Mouse (Mus musculus) hindbrain, embryonic 16.5 days (tissue): ENCODE data around the gene Luzp1. TPM values are rescaled to one million over a fixed set of nuclear protein-coding genes. Genes with fewer than 3 reads are reported as not detected.
A peak's percentile ranks its signal among the peaks of the same experiment; 100 is the strongest.

Experiments used
- ATAC-seq: fragments of 200-750 bp; cut with Nextera tagmentation; 2 replicates; pipeline ENCODE4 v1.8.0; 2017; ENCODE audit warnings: moderate TSS enrichment, moderate library complexity
- H3K27ac ChIP-seq: fragments of 300-500 bp; sonication (generic); 2 replicates; pipeline ENCODE4 v1.5.1; 2014; ENCODE audit warnings: low read depth, mild to moderate bottlenecking, control low read depth, low read length, moderate library complexity
- H3K27me3 ChIP-seq: fragments of 300-500 bp; sonication (generic); replicated peaks from 2 replicates; pipeline ENCODE4 v1.6.1; 2014; ENCODE audit warnings: low read length; ENCODE audit not compliant: control insufficient read depth, insufficient read depth
- H3K36me3 ChIP-seq: fragments of 300-500 bp; sonication (generic); 2 replicates; pipeline ENCODE4 v1.6.1; 2014; ENCODE audit warnings: mild to moderate bottlenecking, low read length, moderate library complexity, mixed read lengths; ENCODE audit not compliant: control insufficient read depth, insufficient read depth
- H3K4me1 ChIP-seq: fragments of 300-500 bp; sonication (generic); 2 replicates; pipeline ENCODE4 v1.6.1; 2014; ENCODE audit warnings: low read depth, low read length; ENCODE audit not compliant: control insufficient read depth, insufficient read depth
- H3K4me2 ChIP-seq: fragments of 300-500 bp; sonication (generic); 2 replicates; pipeline ENCODE4 v1.6.1; 2014; ENCODE audit warnings: mild to moderate bottlenecking, low read length, control low read depth, moderate library complexity
- H3K4me3 ChIP-seq: fragments of 300-500 bp; sonication (generic); 2 replicates; pipeline ENCODE4 v1.5.1; 2014; ENCODE audit warnings: mild to moderate bottlenecking, low read length, control low read depth, moderate library complexity
- H3K9ac ChIP-seq: fragments of 300-500 bp; sonication (generic); 2 replicates; pipeline ENCODE4 v1.6.1; 2014; ENCODE audit warnings: low read depth, mild to moderate bottlenecking, control low read depth, low read length, moderate library complexity
- H3K9me3 ChIP-seq: fragments of 300-500 bp; sonication (generic); 2 replicates; pipeline ENCODE4 v1.6.1; 2014; ENCODE audit warnings: mild to moderate bottlenecking, low read length, moderate library complexity; ENCODE audit not compliant: control insufficient read depth
- WGBS: fragments of 180-500 bp; shearing (Covaris S2); extraction: QIAGEN DNeasy Blood & Tissue Kit; methylation state at CpG from one replicate; pipeline ENCODE4 v1.1.7; 2014; 5-methylcytosine and 5-hydroxymethylcytosine counted together
- polyA plus RNA-seq: library from polyadenylated mRNA; unstranded; fragments of >200 nt; fragmentation: Nextera tagmentation; extraction: Ambion mirVana; gene quantifications from 2 replicates; pipeline ENCODE4 v1.2.1, GENCODE M21; 2015

Luzp1 gene
- polyA plus RNA-seq, 1 experiment from 2014 or later, result 55.5 TPM

GRCm38 (mm10) chr4:136458276-136458675, 11.3 kb upstream of the Luzp1 start:
- ATAC-seq, result no peak
- Histone ChIP-seq H3K9ac (no peak overlapping the region), H3K4me3 (no peak overlapping the region), H3K27ac (no peak overlapping the region), H3K27me3 (no peaks in the 10 kb centered on the region), H3K36me3 (no peaks in the 10 kb centered on the region), H3K4me1 (peaks cover 3% of the 10 kb centered on the region), H3K4me2 (no peak overlapping the region), H3K9me3 (no peaks in the 10 kb centered on the region)
- WGBS, result 83% methylated on average over 7 of the region's 7 CpGs

GRCm38 (mm10) chr4:136459210-136459609, 10.4 kb upstream of the Luzp1 start:
- no peak overlapping the region for H3K27ac ChIP-seq
- WGBS, result 77% methylated on average over 12 of the region's 12 CpGs
- ATAC-seq, result no peak
- H3K27me3 ChIP-seq, result peaks cover 4% of the 10 kb centered on the region; the same call in 1 of the 2 replicates
- H3K36me3 ChIP-seq, result no peaks in the 10 kb centered on the region
- H3K9me3 ChIP-seq, result no peaks in the 10 kb centered on the region
- no peak overlapping the region for H3K4me3 ChIP-seq
- H3K4me1 ChIP-seq, result peaks cover 10% of the 10 kb centered on the region
- H3K9ac ChIP-seq, result no peak overlapping the region
- no peak overlapping the region for H3K4me2 ChIP-seq

- 31% methylated on average over 4 of the region's 4 CpGs for WGBS
- no peak for ATAC-seq
- H3K4me2 ChIP-seq, result no peak overlapping the region
- peaks cover 5% of the 10 kb centered on the region for H3K27me3 ChIP-seq
- H3K36me3 ChIP-seq, result no peaks in the 10 kb centered on the region
- no peak overlapping the region for H3K9ac ChIP-seq
- peaks cover 10% of the 10 kb centered on the region for H3K4me1 ChIP-seq
- H3K27ac ChIP-seq, result no peak overlapping the region
- H3K4me3 ChIP-seq, result no peak overlapping the region
- H3K9me3 ChIP-seq, result no peaks in the 10 kb centered on the region
These were observed 8.4 kb upstream of the Luzp1 start for GRCm38 (mm10) chr4:136461206-136461605.

- ATAC-seq, result peak; percentile 15
These were observed 7.8 kb upstream of the Luzp1 start for GRCm38 (mm10) chr4:136461761-136462085.

GRCm38 (mm10) chr4:136462086-136462838, 7.3 kb upstream of the Luzp1 start, which contains the start of gene 6030445D17Rik:
6030445D17Rik (plus strand) TSS chr4:136462250.
- H3K27ac ChIP-seq, result peak within 1 kb of the TSS; percentile 72
- H3K27me3 ChIP-seq, result peaks cover 5% of the 10 kb centered on the region
- 1% methylated on average over 40 of the region's 64 CpGs for WGBS

More at GRCm38 (mm10) chr4:136461761-136462085, 7.8 kb upstream of the Luzp1 start:
- peaks cover 10% of the 10 kb centered on the region for H3K4me1 ChIP-seq
- 13% methylated on average over 6 of the region's 6 CpGs for WGBS
- H3K36me3 ChIP-seq, result no peaks in the 10 kb centered on the region
- H3K9me3 ChIP-seq, result no peaks in the 10 kb centered on the region
- H3K4me2 ChIP-seq, result peak overlapping the region; percentile 92
- H3K27ac ChIP-seq, result peak overlapping the region; percentile 32; the same call in 1 of the 2 replicates
- peak overlapping the region; percentile 81 for H3K4me3 ChIP-seq
- H3K27me3 ChIP-seq, result peaks cover 5% of the 10 kb centered on the region
- H3K9ac ChIP-seq, result peak overlapping the region; percentile 84

GRCm38 (mm10) chr4:136462839-136463178, 6.8 kb upstream of the Luzp1 start:
- peak overlapping the region; percentile 72 for H3K27ac ChIP-seq
- WGBS, result under 1% methylated on average over 8 of the region's 8 CpGs

More at GRCm38 (mm10) chr4:136462086-136462838, 7.3 kb upstream of the Luzp1 start, which contains the start of gene 6030445D17Rik:
- H3K9me3 ChIP-seq, result no peaks in the 10 kb centered on the region
- H3K9ac ChIP-seq, result peak within 1 kb of the TSS; percentile 84
- peak; percentile 84 for ATAC-seq
- peak within 1 kb of the TSS; percentile 81 for H3K4me3 ChIP-seq
- peak within 1 kb of the TSS; percentile 92 for H3K4me2 ChIP-seq
- no peaks in the 10 kb centered on the region for H3K36me3 ChIP-seq
- H3K4me1 ChIP-seq, result peaks cover 10% of the 10 kb centered on the region

GRCm38 (mm10) chr4:136463436-136463835, 6.1 kb upstream of the Luzp1 start:
- WGBS, result 12% methylated on average over 9 of the region's 9 CpGs

More at GRCm38 (mm10) chr4:136462839-136463178, 6.8 kb upstream of the Luzp1 start:
- peaks cover 10% of the 10 kb centered on the region for H3K4me1 ChIP-seq
- H3K9me3 ChIP-seq, result no peaks in the 10 kb centered on the region
- H3K4me2 ChIP-seq, result peak overlapping the region; percentile 92
- ATAC-seq, result peak; percentile 75
- H3K27me3 ChIP-seq, result peaks cover 5% of the 10 kb centered on the region
- H3K36me3 ChIP-seq, result no peaks in the 10 kb centered on the region
- H3K9ac ChIP-seq, result peak overlapping the region; percentile 84
- H3K4me3 ChIP-seq, result peak overlapping the region; percentile 81

GRCm38 (mm10) chr4:136466226-136466625, 3.3 kb upstream of the Luzp1 start:
- H3K4me3 ChIP-seq, result no peak overlapping the region
- ATAC-seq, result no peak
- 62% methylated on average over 4 of the region's 4 CpGs for WGBS

More at GRCm38 (mm10) chr4:136463436-136463835, 6.1 kb upstream of the Luzp1 start:
- Histone ChIP-seq H3K4me2 (peak overlapping the region; percentile 92), H3K4me1 (peaks cover 10% of the 10 kb centered on the region), H3K4me3 (peak overlapping the region; percentile 81; the same call in 1 of the 2 replicates), H3K27ac (no peak overlapping the region), H3K27me3 (peaks cover 5% of the 10 kb centered on the region), H3K36me3 (no peaks in the 10 kb centered on the region), H3K9ac (no peak overlapping the region), H3K9me3 (no peaks in the 10 kb centered on the region)
- no peak for ATAC-seq

GRCm38 (mm10) chr4:136468553-136469327, 821 bp upstream of the Luzp1 start:
- Histone ChIP-seq H3K9ac (no peak overlapping the region), H3K27me3 (peaks cover 5% of the 10 kb centered on the region), H3K36me3 (no peaks in the 10 kb centered on the region), H3K4me3 (no peak overlapping the region), H3K4me1 (peaks cover 20% of the 10 kb centered on the region), H3K9me3 (no peaks in the 10 kb centered on the region), H3K4me2 (no peak overlapping the region), H3K27ac (no peak overlapping the region; the same call in 1 of the 2 replicates)
- 71% methylated on average over 14 of the region's 14 CpGs for WGBS
- ATAC-seq, result no peak; the same call in 1 of the 2 replicates

More at GRCm38 (mm10) chr4:136466226-136466625, 3.3 kb upstream of the Luzp1 start:
- Histone ChIP-seq H3K4me2 (no peak overlapping the region), H3K36me3 (no peaks in the 10 kb centered on the region), H3K9me3 (no peaks in the 10 kb centered on the region), H3K4me1 (peaks cover 16% of the 10 kb centered on the region), H3K27me3 (peaks cover 5% of the 10 kb centered on the region), H3K9ac (no peak overlapping the region; the same call in 1 of the 2 replicates), H3K27ac (no peak overlapping the region)
